In the genomic region with DNA sequence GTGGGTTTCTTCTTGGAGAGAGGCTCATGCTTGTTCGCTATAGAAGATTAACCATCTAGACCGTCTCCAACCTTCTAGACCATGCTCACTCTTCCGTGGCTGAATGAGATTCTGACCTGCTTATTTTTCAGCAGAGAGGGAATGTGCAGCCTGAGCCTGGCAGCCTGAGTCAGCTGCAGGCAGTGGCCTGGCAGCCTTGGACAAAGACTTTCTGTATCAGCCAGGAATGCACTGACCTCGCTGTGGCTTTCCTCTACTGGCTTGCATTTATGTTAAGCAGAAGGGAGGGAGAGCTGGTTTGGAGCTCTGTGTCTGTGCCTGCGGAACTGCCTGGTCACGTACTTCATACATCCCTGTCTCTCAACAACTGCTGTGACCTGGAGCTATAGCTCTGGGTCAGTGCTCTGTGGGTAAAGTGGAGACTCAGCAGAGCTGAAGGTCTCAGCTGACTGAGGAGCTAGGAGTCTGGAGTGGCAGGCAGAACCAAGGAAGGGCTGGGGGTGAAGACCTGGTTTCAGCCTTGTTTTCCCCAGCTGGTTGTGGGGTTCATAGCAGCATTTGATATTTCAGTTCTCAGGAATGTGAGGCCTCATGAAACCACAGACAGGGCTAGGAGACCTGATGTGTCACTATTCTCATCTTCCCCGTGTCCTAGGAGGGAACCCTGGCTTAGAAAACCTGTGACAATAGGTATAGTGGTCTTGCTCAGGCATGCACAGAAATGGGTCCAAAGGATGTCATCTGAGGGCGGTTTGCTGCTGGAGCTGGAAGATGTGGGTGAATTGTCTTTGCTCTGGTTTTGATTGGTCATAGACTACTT, we compare ENCODE assay signal across 9 mouse cellular contexts.
DNase-seq lines count a peak whose midpoint lies in the region; ATAC-seq lines count a peak whose summit lies in the region.
"Had no signal": no experiment of that assay in that cellular context is flagged by ENCODE, and none has a peak within 500 bp of the region (broad histone marks: within the 10 kb centered on the region; RNA-seq: fewer than 3 reads in every experiment).

No protein-coding gene starts in this region.

- H3K4me3 ChIP-seq in embryonic facial prominence, embryonic 10.5 days = no peak overlapping the region
- H3K4me3 ChIP-seq in intestine, embryonic 15.5 days (replicated peaks) = no peak overlapping the region
- H3K4me3 ChIP-seq in midbrain, embryonic 11.5 days (ENCODE audit: low read depth, low read length) = no peak overlapping the region
- H3K4me3 ChIP-seq: liver, embryonic 13.5 days had no signal

- H3K36me3 ChIP-seq in embryonic facial prominence, embryonic 10.5 days (replicated peaks) = no peaks in the 10 kb centered on the region
- H3K36me3 ChIP-seq in intestine, embryonic 15.5 days = no peaks in the 10 kb centered on the region
- H3K36me3 ChIP-seq in midbrain, embryonic 11.5 days (ENCODE audit: control insufficient read depth, insufficient read depth, low read length) = no peaks in the 10 kb centered on the region
- H3K36me3 ChIP-seq: liver, embryonic 13.5 days had no signal

- H3K9ac ChIP-seq in intestine, embryonic 15.5 days = no peak overlapping the region
- peak overlapping the region; percentile 40; the same call in 1 of the 2 replicates for H3K9ac ChIP-seq in midbrain, embryonic 11.5 days (ENCODE audit: low read length)
- H3K9ac ChIP-seq: liver, embryonic 13.5 days had no signal

- ATAC-seq in intestine, embryonic 15.5 days = peak; percentile 93
- ATAC-seq in midbrain, embryonic 11.5 days (ENCODE audit: low FRiP score) = peak; percentile 55

- WGBS in embryonic facial prominence, embryonic 10.5 days = 42% methylated on average over 8 of the region's 8 CpGs
- WGBS in intestine, embryonic 15.5 days = 34% methylated on average over 8 of the region's 8 CpGs
- 44% methylated on average over 8 of the region's 8 CpGs for WGBS in midbrain, embryonic 11.5 days

- H3K27ac ChIP-seq in embryonic facial prominence, embryonic 10.5 days (replicated peaks) = peak overlapping the region; percentile 75
- H3K27ac ChIP-seq in intestine, embryonic 15.5 days = peak overlapping the region; percentile 70
- peak overlapping the region; percentile 22; the same call in 1 of the 2 replicates for H3K27ac ChIP-seq in midbrain, embryonic 11.5 days (ENCODE audit: low read depth, low read length)
- H3K27ac ChIP-seq: liver, embryonic 13.5 days had no signal

- no peaks in the 10 kb centered on the region for H3K9me3 ChIP-seq in embryonic facial prominence, embryonic 10.5 days
- no peaks in the 10 kb centered on the region for H3K9me3 ChIP-seq in intestine, embryonic 15.5 days
- H3K9me3 ChIP-seq in midbrain, embryonic 11.5 days (ENCODE audit: control insufficient read depth, low read length) = no peaks in the 10 kb centered on the region
- H3K9me3 ChIP-seq: liver, embryonic 13.5 days had no signal

- H3K4me1 ChIP-seq in embryonic facial prominence, embryonic 10.5 days = peaks cover 11% of the 10 kb centered on the region
- peaks cover 8% of the 10 kb centered on the region; the same call in 1 of the 2 replicates for H3K4me1 ChIP-seq in intestine, embryonic 15.5 days (replicated peaks)
- H3K4me1 ChIP-seq in midbrain, embryonic 11.5 days (ENCODE audit: control insufficient read depth, insufficient read depth, low read length) = peaks cover 5% of the 10 kb centered on the region; the same call in 1 of the 2 replicates
- H3K4me1 ChIP-seq: liver, embryonic 13.5 days had no signal

- no peak overlapping the region for H3K4me2 ChIP-seq in intestine, embryonic 15.5 days (replicated peaks)
- H3K4me2 ChIP-seq in midbrain, embryonic 11.5 days = no peak overlapping the region
- H3K4me2 ChIP-seq: liver, embryonic 13.5 days had no signal

- H3K27me3 ChIP-seq in embryonic facial prominence, embryonic 10.5 days (replicated peaks; ENCODE audit: low read depth, poor library complexity, severe bottlenecking) = no peaks in the 10 kb centered on the region
- H3K27me3 ChIP-seq in intestine, embryonic 15.5 days (replicated peaks) = no peaks in the 10 kb centered on the region
- no peaks in the 10 kb centered on the region for H3K27me3 ChIP-seq in midbrain, embryonic 11.5 days (ENCODE audit: control insufficient read depth, insufficient read depth, low read length)
- H3K27me3 ChIP-seq: liver, embryonic 13.5 days had no signal

- DNase-seq in cerebellum, adult 11-12 months = peak; percentile 22
- DNase-seq in cerebellum, postnatal 4 days (ENCODE audit: low spot score in 2 of 2) = no peak
- DNase-seq in Muller cell, postnatal 12 days (ENCODE audit: inconsistent ontology term) = peak; percentile 92
- peak; percentile 53 for DNase-seq in embryonic facial prominence, embryonic 10.5 days (ENCODE audit: low spot score)
- peak; percentile 89 for DNase-seq in midbrain, embryonic 11.5 days (ENCODE audit: low spot score, missing footprints)
- DNase-seq in natural killer cell, adult 2 months (ENCODE audit: low spot score in 2 of 2) = no peak
- DNase-seq in frontal cortex, postnatal 25 days (ENCODE audit: low spot score in 2 of 2) = no peak
- DNase-seq: liver, embryonic 13.5 days had no signal

Comparison
In these comparisons a context has a peak if more than half of its experiments do, and no peak if none do; other contexts are left out.
1. DNase-seq: peak in cerebellum, adult 11-12 months (single experiment), Muller cell, postnatal 12 days (single experiment), embryonic facial prominence, embryonic 10.5 days (single experiment) and midbrain, embryonic 11.5 days (single experiment); none in cerebellum, postnatal 4 days (0 of 2), natural killer cell, adult 2 months (0 of 2) and frontal cortex, postnatal 25 days (0 of 2).
2. H3K27ac ChIP-seq: peak in every context shown above with its lines; median percentile 75 in embryonic facial prominence, embryonic 10.5 days; 70 in intestine, embryonic 15.5 days; 22 in midbrain, embryonic 11.5 days.